Mouse (Mus musculus) induced T-regulatory cell, adult 2 months (primary cell): ENCODE results near the gene 2900026A02Rik.

Experiments used
- DNase-seq: peaks from one replicate; pipeline ENCODE4 v3.0.0-alpha.2; 2012; ENCODE audit warnings: low read depth

The 2900026A02Rik gene

GRCm38 (mm10) chr5:113099546-113099945 is 121.5 kb downstream of the 2900026A02Rik start:
- peak; percentile 82 for DNase-seq

- DNase-seq, result no peak
Measured at GRCm38 (mm10) chr5:113097551-113097950, 123.5 kb downstream of the 2900026A02Rik start.

- DNase-seq, result no peak
Measured at GRCm38 (mm10) chr5:113095456-113095855, 125.6 kb downstream of the 2900026A02Rik start.

GRCm38 (mm10) chr5:113092406-113092805 is 128.6 kb downstream of the 2900026A02Rik start:
- no peak for DNase-seq

- peak; percentile 51 for DNase-seq
Measured at GRCm38 (mm10) chr5:113091162-113091561, 129.9 kb downstream of the 2900026A02Rik start.

GRCm38 (mm10) chr5:113090750-113091149 is 130.3 kb downstream of the 2900026A02Rik start:
- DNase-seq, result no peak

- DNase-seq, result no peak
Measured at GRCm38 (mm10) chr5:113090077-113090690, 130.9 kb downstream of the 2900026A02Rik start.

GRCm38 (mm10) chr5:113087465-113087864 is 133.6 kb downstream of the 2900026A02Rik start:
- DNase-seq, result no peak

- no peak for DNase-seq
Measured at GRCm38 (mm10) chr5:113086990-113087389, 134.0 kb downstream of the 2900026A02Rik start.

GRCm38 (mm10) chr5:113086439-113086838 is 134.6 kb downstream of the 2900026A02Rik start:
- no peak for DNase-seq

GRCm38 (mm10) chr5:113085931-113086330 is 135.1 kb downstream of the 2900026A02Rik start:
- DNase-seq, result no peak

- no peak for DNase-seq
Measured at GRCm38 (mm10) chr5:113084309-113084708, 136.7 kb downstream of the 2900026A02Rik start.

- no peak for DNase-seq
Measured at GRCm38 (mm10) chr5:113082356-113083168, 138.5 kb downstream of the 2900026A02Rik start.

GRCm38 (mm10) chr5:113081439-113081838 is 139.6 kb downstream of the 2900026A02Rik start, which contains the start of gene Crybb3:
Crybb3 (minus strand) TSS chr5:113081584.
- no peak for DNase-seq

- DNase-seq, result no peak
Measured at GRCm38 (mm10) chr5:113081020-113081419, 140.0 kb downstream of the 2900026A02Rik start.

- peak; percentile 36 for DNase-seq
Measured at GRCm38 (mm10) chr5:113079783-113080182, 141.3 kb downstream of the 2900026A02Rik start.

- peak; percentile 44 for DNase-seq
Measured at GRCm38 (mm10) chr5:113078686-113079085, 142.3 kb downstream of the 2900026A02Rik start.

GRCm38 (mm10) chr5:113070017-113070416 is 151.0 kb downstream of the 2900026A02Rik start, which contains the start of gene Crybb2:
Crybb2 (minus strand) TSS chr5:113070117.
- DNase-seq, result no peak

GRCm38 (mm10) chr5:113054308-113054707 is 166.7 kb downstream of the 2900026A02Rik start:
- peak; percentile 68 for DNase-seq

GRCm38 (mm10) chr5:113050581-113051185 is 170.4 kb downstream of the 2900026A02Rik start:
- no peak for DNase-seq

- DNase-seq, result no peak
Measured at GRCm38 (mm10) chr5:113049876-113050275, 171.2 kb downstream of the 2900026A02Rik start.

- no peak for DNase-seq
Measured at GRCm38 (mm10) chr5:113045511-113046273, 175.3 kb downstream of the 2900026A02Rik start.
